Mouse (Mus musculus) hindbrain, postnatal 0 days (tissue): ENCODE measurements at regions not wholly inside any gene's neighbourhood (a gene's known extent, or its start where the extent isn't known, plus 50 kb on each side); places are given as distances from the start of the nearest gene placed in this dataset.

Source experiments
- ATAC-seq: fragments of 200-750 bp; cut with Nextera tagmentation; 2 replicates; pipeline ENCODE4 v1.8.0; 2017; ENCODE audit warnings: mild to moderate bottlenecking, moderate TSS enrichment, moderate library complexity
- DNase-seq: peaks from one replicate; pipeline ENCODE4 v3.0.0-alpha.2; 2015; ENCODE audit warnings: low spot score
- H3K27ac ChIP-seq: fragments of 300-500 bp; sonication (generic); 2 replicates; pipeline ENCODE4 v1.5.1; 2014; ENCODE audit warnings: mild to moderate bottlenecking
- H3K27me3 ChIP-seq: fragments of 300-500 bp; sonication (generic); 2 replicates; pipeline ENCODE4 v1.6.1; 2014; ENCODE audit warnings: low read length, mixed read lengths; ENCODE audit not compliant: insufficient read depth
- H3K36me3 ChIP-seq: fragments of 300-500 bp; sonication (generic); 2 replicates; pipeline ENCODE4 v1.6.1; 2014; ENCODE audit warnings: low read length, mixed read lengths; ENCODE audit not compliant: insufficient read depth
- H3K4me1 ChIP-seq: fragments of 300-500 bp; sonication (generic); 2 replicates; pipeline ENCODE4 v1.6.1; 2014; ENCODE audit warnings: antibody characterized with exemption, low read length, mixed read lengths; ENCODE audit not compliant: insufficient read depth
- H3K4me2 ChIP-seq: fragments of 300-500 bp; sonication (generic); 2 replicates; pipeline ENCODE4 v1.6.1; 2014; ENCODE audit warnings: low read depth, mild to moderate bottlenecking, low read length, moderate library complexity, mixed read lengths
- H3K4me3 ChIP-seq: fragments of 300-500 bp; sonication (generic); 2 replicates; pipeline ENCODE4 v1.5.1; 2014; ENCODE audit warnings: low read length
- H3K9ac ChIP-seq: fragments of 300-500 bp; sonication (generic); replicated peaks from 2 replicates; pipeline ENCODE4 v1.6.1; 2014; ENCODE audit warnings: mild to moderate bottlenecking, low read length, moderate library complexity, mixed read lengths
- H3K9me3 ChIP-seq: fragments of 300-500 bp; sonication (generic); 2 replicates; pipeline ENCODE4 v1.6.1; 2016; ENCODE audit warnings: low read length, mixed read lengths
- CTCF ChIP-seq: IDR thresholded peaks from 2 replicates; pipeline ENCODE4 v1.5.1; 2016; ENCODE audit warnings: antibody characterized with exemption, control low read depth, low read depth
- WGBS: fragments of 180-500 bp; shearing (Covaris S2); extraction: QIAGEN DNeasy Blood & Tissue Kit; methylation state at CpG from one replicate; pipeline ENCODE4 v1.1.7; 2014; 5-methylcytosine and 5-hydroxymethylcytosine counted together

- no peak for DNase-seq
- no peak overlapping the region for H3K9ac ChIP-seq
- 89% methylated on average over 2 of the region's 2 CpGs for WGBS
Measured at GRCm38 (mm10) chr17:66251495-66251894, 128.2 kb downstream of the Ddx11 start.

DNA sequence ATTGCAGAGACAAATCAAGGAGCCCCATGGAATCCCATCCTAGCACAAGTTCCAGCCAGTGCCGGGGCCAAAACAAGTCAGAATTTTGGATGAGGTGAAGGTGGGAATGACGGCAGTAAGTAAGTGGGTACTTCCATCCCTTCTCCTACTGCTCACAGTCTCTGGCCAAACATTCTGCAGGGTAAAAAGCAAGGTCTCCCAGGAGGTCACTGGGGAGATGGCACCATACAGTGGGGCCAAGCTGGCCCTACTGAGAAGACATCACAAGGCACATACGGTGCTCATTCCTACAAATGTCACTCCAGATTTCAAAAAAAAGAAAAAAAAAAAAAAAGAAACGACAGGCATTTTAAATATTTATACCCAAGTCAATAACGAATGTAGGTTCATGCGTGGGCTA is 129.6 kb downstream of the Ddx11 start:
- Histone ChIP-seq H3K27ac (no peak overlapping the region), H3K4me2 (no peak overlapping the region), H3K27me3 (no peaks in the 10 kb centered on the region), H3K9ac (no peak overlapping the region), H3K36me3 (no peaks in the 10 kb centered on the region), H3K4me1 (no peaks in the 10 kb centered on the region), H3K4me3 (no peak overlapping the region), H3K9me3 (no peaks in the 10 kb centered on the region)
- TF ChIP-seq CTCF, result no peak
- DNase-seq (no peak), ATAC-seq (no peak)
- 89% methylated on average over 6 of the region's 6 CpGs for WGBS

More at GRCm38 (mm10) chr17:66251495-66251894, 128.2 kb downstream of the Ddx11 start:
- no peak for TF ChIP-seq CTCF
- no peaks in the 10 kb centered on the region for H3K9me3 ChIP-seq
- H3K27me3 ChIP-seq, result no peaks in the 10 kb centered on the region
- no peaks in the 10 kb centered on the region for H3K36me3 ChIP-seq
- no peak overlapping the region for H3K4me3 ChIP-seq
- no peak overlapping the region for H3K27ac ChIP-seq
- no peak overlapping the region for H3K4me2 ChIP-seq
- ATAC-seq, result no peak
- no peaks in the 10 kb centered on the region for H3K4me1 ChIP-seq

DNA sequence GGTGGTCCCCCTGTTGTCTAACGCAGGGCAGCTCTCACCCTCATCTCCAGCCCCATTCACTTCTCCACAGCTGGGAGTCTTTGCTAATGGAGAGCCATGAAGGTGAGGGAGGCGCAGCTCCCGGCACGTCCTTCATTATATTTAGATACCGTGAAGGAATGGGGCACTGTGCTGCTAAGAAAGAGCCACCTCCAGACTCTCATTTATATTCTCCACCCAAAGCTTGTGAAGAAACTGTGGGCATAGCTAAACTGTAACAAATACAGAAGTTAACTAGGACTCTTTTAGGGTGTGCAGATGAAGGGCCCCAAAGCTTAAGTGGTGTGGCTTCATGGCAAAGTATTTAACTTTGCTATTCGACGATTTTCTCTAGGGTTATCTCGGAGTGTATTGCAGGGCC is 136.4 kb downstream of the Ddx11 start:
- no peak overlapping the region for H3K4me3 ChIP-seq
- H3K36me3 ChIP-seq, result no peaks in the 10 kb centered on the region
- DNase-seq (no peak), ATAC-seq (no peak)
- TF ChIP-seq CTCF, result no peak
- 63% methylated on average over 8 of the region's 8 CpGs for whole genome bisulfite sequencing
- H3K4me2 ChIP-seq, result no peak overlapping the region
- H3K9me3 ChIP-seq, result no peaks in the 10 kb centered on the region
- H3K27me3 ChIP-seq, result no peaks in the 10 kb centered on the region
- no peak overlapping the region for H3K9ac ChIP-seq
- no peak overlapping the region for H3K27ac ChIP-seq
- no peaks in the 10 kb centered on the region for H3K4me1 ChIP-seq

DNA sequence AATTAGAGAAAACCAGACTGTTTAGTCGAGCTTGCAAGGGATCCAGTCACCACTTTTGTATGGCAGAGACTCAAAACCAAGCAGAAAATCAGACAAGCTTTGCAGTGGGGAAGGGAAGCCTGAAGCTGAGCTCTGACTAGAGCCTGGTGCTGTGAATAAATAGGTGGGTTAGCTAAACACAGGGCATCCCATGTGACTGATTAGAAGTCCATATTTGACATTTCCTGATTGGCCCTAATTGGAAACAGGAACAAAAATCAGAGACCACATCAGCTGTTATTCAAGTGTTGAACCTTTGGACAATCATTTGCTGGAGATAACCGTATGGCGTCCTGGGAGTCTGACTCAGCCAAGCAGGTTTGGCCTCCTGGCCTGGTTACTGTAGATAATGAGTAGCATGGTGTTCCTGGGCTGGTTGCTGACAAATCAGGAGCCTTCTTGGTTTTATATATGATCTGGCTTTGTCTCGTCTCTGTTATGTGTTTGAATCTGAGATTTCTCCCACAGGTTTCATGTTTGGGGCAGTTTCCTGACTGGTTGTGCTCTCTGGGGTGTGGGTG is 139.4 kb downstream of the Ddx11 start:
- TF ChIP-seq CTCF, result no peak
- Histone ChIP-seq H3K27me3 (no peaks in the 10 kb centered on the region), H3K9ac (no peak overlapping the region), H3K4me2 (no peak overlapping the region), H3K9me3 (no peaks in the 10 kb centered on the region), H3K4me1 (peaks cover under 1% of the 10 kb centered on the region; the same call in 1 of the 2 replicates), H3K36me3 (no peaks in the 10 kb centered on the region), H3K27ac (no peak overlapping the region), H3K4me3 (no peak overlapping the region)
- no peak for DNase-seq
- no peak for ATAC-seq
- 78% methylated on average over 4 of the region's 4 CpGs for WGBS

DNA sequence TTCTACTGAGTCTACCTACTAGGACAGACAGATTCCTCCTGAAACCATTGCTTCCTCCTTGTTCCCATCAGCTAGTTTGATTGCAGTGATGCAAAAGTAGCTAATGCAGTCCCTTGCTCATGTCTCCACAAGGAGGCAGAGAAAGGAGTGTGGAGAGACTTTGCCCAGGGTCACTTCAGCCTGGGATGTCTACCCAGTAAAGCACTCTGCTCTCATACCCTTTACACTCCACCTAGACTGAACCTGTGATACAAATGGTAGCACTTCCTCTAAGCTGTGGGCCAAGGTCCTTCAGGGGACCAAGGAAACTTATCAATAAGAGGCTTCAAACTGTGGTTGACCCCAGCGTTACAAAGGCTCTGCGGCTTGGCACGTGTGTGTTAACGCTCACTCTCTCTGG is 140.1 kb downstream of the Ddx11 start:
- Histone ChIP-seq H3K4me2 (no peak overlapping the region), H3K36me3 (no peaks in the 10 kb centered on the region), H3K27me3 (no peaks in the 10 kb centered on the region), H3K4me1 (peaks cover 4% of the 10 kb centered on the region; the same call in 1 of the 2 replicates), H3K4me3 (no peak overlapping the region), H3K9ac (no peak overlapping the region), H3K9me3 (no peaks in the 10 kb centered on the region), H3K27ac (no peak overlapping the region)
- TF ChIP-seq CTCF, result no peak
- ATAC-seq, result no peak
- 89% methylated on average over 4 of the region's 4 CpGs for WGBS
- DNase-seq, result no peak

DNA sequence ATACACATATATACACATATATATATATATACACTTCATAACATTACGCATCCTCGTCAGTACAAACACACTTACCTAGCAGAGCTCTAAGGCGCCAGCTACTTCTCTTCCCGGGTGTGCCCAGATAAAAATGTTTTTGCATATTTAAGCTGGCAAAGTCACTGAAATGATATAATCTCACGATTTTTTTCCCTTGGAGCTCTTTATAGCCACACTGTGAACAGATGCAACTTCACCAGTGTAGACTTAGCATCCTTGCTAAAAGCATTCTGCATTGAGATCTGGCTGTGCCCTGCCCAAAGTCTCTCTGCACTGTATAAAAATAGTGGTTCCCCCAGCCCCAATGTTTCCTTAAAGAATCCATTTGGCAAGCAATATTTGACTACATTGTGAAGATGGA is 143.5 kb downstream of the Ddx11 start:
- H3K4me2 ChIP-seq, result no peak overlapping the region
- peaks cover 5% of the 10 kb centered on the region for H3K4me1 ChIP-seq
- DNase-seq (no peak), ATAC-seq (no peak)
- H3K9me3 ChIP-seq, result no peaks in the 10 kb centered on the region
- H3K4me3 ChIP-seq, result no peak overlapping the region
- no peak overlapping the region for H3K27ac ChIP-seq
- H3K9ac ChIP-seq, result no peak overlapping the region
- H3K27me3 ChIP-seq, result no peaks in the 10 kb centered on the region
- no peak for TF ChIP-seq CTCF
- WGBS, result 84% methylated on average over 5 of the region's 5 CpGs
- no peaks in the 10 kb centered on the region for H3K36me3 ChIP-seq

GRCm38 (mm10) chr17:66267831-66268230 is 144.5 kb downstream of the Ddx11 start:
- Histone ChIP-seq H3K27ac (no peak overlapping the region), H3K4me3 (no peak overlapping the region), H3K9me3 (no peaks in the 10 kb centered on the region), H3K4me1 (peaks cover 7% of the 10 kb centered on the region), H3K27me3 (no peaks in the 10 kb centered on the region), H3K36me3 (no peaks in the 10 kb centered on the region), H3K4me2 (no peak overlapping the region), H3K9ac (no peak overlapping the region)
- DNase-seq (no peak), ATAC-seq (no peak)
- no peak for TF ChIP-seq CTCF
- 47% methylated on average over 6 of the region's 6 CpGs for WGBS
